Mouse (Mus musculus) urinary bladder, postnatal 36 days (tissue): ENCODE data around the gene Slc16a6.
A peak's percentile ranks its signal among the peaks of the same experiment; 100 is the strongest.

ENCODE experiments used
- DNase-seq, 2 experiments: peaks; one replicate each; pipeline ENCODE4 v3.0.0; 2022; ENCODE audit warnings: low spot score in 2 of 2, mixed read lengths in 1 of 2

Gene Slc16a6

DNA sequence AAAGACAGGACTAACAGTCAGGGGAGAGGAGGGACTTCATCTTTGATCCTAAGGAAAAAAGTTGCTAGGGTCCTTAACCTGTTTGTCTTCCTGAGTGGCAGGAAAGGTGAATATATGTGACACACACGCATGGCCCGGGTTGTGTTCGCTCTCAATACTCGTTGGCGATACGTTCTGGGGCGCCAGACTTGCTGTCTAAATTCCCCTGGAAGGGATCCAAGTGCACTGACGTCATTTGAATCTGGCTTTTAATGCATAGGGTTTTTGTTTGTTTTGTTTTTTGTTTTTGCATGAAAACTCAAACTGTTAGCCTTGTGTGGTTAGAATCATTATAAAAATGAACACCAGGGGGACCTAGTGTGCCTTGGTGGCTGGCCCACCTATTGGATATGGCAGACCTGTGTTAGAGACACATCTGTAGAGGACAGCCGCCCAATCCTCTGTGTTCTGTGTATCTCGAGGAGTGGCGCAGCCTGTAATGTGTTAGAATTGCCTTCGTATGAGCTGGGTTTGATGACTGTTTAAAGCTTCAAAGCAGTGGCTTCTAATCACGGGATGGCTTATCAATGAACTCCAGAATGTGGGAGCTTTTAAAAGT, 27.9 kb downstream of the Slc16a6 start:
- no peak for DNase-seq

DNA sequence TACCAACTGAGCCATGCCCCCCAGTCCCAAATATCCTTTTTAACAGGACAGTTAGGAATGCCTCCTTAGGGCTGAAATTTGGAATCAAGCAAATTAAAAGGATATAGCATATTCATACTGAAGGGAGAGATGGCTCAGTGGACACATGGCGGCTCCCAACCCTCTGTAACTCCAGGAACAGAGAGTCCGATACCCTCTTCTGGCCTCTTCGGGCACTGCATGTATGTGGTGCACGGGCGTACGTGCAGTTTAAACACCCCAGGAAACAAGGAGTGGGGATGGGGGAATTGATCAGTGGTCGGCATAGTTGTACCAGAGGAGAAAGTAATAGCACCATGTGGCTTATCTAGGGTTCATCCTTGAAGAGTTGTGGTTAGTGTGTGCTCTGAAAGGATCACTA, 28.8 kb downstream of the Slc16a6 start:
- no peak for DNase-seq

DNA sequence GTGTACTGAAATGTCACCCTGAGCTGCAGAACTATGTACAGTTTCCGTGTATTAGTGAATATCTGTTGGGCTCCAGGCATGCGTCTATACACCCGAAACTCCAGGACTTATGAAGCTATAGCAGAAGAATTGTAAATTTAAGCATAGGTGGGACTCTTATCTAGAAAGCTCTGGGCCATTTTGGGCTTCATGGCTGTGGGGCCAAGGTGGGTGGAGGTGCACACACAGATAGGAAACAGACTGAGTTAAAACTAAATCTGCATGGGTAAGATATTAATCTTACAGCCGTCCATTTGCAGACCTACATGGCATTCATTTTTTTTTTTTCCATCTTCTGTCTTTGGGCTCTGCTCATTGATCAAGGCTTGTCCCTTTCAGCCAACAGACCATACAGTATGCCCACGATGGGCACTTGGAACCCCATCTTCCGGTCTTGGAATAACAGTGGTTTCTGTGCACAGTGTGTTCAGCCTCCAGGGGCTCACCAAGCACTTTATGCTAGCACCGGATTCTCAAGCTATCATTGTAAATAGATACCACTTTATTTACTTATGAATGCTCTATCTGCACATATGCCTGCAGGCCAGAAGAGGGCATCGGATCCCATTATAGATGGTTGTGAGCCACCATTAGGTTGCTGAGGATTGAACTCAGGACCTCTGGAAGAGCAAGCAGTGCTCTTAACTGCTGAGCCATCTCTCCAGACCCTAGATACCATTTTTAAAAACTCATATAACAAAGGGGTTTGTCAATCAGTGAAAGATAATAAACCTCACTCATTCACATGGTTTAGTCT, 29.7 kb downstream of the Slc16a6 start:
- DNase-seq, result no peak

DNA sequence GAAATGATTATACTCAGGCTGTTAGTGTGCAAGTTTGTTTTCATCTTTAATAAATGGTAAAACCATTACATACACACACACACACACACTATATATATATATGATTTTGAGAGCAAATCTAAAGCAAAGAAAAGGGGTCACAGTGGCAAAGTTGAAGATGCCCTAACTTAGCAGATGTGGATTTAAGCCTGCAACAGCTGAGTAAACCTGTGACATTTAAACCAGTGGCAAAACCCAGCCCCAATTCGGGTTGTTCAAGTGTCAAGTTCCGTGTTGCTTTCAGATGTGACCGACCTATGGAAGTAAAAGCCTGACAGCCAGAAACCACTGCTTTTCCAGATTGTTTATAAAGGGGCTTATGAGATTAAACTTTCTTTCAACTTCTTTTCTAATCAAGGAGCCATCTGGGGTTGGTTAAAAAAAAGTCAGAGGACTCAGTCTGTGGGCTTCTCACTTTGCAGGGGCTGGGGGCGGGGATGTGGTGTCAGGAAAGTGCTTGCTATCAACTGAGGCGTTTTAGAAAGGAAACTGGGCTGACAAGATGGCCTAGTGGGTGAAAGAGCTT, 31.1 kb downstream of the Slc16a6 start:
- DNase-seq, result no peak

DNA sequence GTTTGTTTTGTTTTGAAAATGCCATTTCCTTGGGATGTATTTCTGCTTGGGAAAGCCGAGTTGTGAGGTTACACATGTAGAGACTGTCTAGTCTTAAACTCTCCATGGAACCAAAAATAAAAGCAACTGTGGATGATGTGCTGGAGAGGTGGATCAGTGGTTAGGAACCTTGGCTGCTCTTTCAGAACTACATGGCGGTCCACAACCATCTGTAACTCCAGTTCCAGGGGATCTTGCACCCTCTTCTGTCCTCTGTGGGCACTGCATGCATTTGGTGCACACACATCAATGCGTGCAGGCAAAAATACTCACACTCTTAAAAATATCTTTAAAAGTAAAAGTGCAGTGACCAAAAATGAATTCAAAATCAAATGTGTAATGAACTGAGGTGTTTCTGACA, 32.3 kb downstream of the Slc16a6 start:
- DNase-seq, result no peak

DNA sequence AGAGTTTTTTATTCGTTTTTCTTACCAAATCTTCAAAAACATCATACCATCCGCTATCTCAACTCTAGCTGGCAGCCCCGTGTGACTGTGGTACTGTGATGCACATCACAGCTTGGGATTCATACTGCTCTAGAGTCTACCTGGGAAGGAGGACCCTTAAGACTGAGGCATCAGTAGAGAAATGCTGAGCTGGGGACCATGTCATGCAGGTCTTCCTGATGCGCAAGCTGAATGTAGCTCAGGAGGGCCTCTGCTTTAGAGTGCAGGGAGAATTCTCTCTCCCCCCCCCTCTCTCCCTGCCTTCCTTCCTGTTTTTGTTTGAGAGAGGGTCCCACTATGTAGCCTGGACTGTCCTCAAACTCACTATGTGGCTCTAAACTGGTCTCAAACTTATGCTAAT, 32.8 kb downstream of the Slc16a6 start:
- no peak for DNase-seq

DNA sequence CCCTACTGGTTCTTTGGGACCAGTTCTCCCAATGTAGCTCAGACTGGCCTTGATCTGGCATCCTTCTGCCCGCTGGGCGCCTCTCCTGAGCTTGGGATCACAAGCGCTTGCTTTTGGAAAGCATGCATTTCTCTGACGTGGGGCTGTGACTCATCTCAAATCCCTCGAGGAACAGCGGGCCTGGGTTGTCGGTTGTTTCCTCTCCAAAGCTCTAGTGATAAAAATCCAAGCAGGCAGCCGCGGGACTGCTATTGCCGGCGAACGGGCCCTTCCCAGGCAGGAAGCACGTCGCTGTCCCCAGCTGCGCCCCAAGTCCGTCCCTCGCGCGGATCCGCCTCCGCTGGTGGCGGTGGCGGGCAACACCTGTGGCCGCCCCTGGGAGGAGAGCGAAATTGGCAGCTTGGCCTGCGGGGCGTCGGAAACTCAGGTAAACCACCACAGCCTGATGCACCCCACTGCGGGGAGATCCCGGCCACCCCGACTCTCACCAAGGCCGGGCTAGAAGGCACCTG, 33.5 kb downstream of the Slc16a6 start:
- DNase-seq, result peak; percentile 64 to 84

DNA sequence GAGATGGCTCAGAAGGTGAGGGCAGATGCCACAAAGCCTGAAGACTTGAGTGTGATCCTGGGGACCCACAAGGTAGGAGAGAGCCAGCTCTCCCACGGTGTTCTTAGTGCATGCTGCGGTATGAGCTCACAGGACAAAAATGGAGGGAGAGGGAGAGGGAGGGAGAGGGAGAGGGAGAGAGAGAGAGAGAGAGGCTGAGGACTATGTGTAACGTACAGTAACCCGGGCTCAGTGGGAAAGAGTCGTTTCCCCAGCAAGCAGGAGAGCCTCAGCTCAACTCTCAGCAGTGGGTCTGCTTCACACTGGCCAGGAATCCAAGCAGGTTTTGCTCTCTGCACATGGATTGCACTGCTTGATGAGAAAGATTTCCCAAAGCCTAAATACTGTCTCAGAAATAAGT, 34.2 kb downstream of the Slc16a6 start:
- DNase-seq, result no peak

DNA sequence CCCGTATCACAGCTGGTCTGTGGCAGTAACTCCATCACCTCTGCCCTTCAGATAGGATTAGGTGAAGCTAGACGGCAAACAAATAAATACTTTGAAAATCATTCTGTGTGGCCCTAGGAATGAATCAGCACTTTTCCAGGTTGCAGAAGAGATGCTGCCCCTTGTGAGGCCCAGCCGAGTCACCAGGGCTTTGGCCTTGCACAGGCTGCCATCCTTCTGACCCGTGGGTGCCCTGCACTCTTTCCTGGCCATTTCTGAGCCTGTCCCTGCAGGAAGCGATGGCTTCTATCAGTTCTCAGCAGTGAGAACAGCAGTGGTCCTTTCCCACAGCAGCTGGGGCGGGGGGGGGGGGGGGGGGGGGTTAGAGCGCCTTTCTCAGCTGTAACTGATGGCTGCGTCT, 36.5 kb downstream of the Slc16a6 start:
- DNase-seq, result no peak

DNA sequence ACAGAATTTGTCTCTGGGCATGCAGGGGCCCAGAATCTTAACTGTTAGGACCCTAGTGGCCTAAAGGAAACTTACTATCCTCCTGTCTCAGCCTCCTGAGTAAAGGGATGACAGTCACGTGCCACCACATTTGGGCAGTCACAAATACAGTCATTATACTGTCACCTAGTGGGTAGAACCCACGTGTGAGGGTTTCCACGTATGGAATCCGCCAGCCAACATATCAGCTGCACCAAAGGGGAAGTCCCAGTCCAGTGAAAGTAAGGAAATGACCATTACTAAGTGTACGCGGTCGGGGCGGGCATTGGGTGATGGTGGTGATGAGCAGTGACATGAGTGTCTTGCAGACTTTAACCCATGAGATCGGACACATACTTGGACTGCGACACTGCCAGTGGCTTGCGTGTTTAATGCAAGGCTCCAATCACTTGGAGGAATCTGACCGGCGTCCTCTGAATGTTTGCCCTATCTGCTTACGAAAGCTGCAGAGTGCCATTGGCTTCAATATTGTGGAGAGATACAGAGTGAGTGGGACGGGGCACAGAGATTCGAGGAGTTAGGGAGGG, 39.1 kb downstream of the Slc16a6 start:
- no peak for DNase-seq

DNA sequence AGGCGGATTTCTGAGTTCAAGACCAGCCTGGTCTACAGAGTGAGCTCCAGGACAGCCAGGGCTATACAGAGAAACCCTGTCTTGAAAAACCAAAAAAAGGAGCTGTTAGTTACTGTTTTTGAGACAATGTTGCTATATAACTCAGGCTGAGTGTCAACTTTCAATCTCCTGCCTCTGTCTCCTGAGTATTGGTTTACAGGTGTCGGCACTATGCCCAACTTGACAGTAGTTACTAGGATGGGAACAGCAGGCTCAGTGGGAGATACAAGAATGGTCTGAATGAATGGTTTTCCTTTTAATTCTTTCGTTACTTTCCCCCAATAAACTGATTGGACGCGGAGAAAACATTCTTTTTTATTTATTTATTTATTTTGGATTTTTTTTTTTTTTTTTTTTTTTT, 46.0 kb downstream of the Slc16a6 start:
- no peak for DNase-seq

DNA sequence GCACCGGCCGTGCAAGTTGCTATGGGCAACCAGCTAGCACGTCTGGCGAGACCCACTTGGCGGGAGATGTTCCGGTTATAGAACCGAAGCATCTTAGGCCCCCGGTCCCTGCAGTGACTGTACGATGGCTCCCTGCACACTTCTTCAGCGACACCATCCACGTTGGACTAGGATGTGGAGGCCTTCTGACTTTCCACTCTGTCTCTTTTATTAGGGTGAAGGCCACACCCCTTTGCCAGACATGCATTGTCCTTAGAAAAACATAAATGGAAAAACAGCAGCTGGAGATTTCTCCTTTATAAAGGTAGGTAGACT, 47.2 kb downstream of the Slc16a6 start:
- DNase-seq, result no peak

DNA sequence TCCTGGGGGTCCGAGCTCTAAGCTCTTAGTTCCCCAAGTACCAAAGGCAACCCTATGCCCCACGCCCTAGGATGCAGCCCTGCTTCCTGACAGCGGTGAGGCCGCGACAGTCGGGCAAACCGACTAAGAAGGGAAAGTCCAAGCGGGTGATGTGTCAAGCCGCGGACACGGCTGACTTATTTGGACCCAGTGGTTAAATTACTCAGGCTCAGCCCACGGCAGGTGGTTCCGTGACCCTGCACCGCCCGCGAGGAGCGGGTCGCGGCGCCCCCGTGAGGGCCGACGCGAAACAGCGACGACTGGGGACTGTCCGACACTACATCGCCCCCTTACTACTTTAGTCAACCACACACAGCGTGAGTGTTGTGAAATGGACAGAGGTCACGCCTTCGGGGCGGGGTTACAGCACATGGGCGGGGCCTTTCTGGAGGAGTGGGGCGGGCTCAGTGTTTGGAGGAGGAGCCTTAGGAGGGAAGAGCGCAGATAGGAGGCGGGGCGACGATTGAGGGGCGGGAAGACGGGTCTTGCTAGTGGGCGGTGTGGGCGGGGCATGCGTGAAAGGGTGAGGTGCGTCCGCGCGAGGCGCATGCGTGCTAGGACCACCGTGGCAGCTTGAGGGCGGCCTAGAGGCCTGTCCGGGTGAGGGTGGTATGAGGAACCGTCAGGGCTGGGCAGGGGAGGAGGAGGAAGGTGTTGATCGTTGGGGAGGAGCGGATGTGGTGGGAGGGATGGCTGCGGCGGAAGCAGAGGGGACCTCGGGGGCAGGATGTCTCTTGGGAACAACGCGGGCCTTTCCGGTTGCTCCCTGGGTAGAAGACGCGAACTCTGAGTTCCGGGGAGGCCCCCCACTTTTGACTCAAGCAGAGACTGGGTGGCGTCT, 47.8 kb downstream of the Slc16a6 start, which contains the start of gene Amz2:
Amz2 (plus strand) TSS at position 555 of the 880 bp plus-strand sequence.
- DNase-seq, result peak; percentile 99

DNA sequence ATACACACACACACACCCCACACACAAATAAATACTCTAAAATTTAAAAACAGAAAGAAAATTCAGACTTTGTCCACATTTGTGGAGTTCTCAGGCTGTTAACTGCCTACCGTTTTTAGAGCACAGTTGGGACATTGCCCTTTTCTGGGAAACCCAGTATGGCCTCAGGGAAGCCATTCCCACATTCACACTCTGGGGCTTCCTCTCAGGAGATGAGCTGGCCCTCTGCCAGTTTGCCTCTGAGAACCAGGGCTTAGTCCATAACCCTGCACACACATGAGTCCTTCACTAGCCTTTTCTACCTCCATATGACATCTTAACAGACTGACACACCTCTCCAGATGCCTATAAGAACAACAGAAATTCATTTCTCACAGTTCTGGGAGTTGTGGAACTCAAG, 50.1 kb downstream of the Slc16a6 start:
- no peak for DNase-seq

DNA sequence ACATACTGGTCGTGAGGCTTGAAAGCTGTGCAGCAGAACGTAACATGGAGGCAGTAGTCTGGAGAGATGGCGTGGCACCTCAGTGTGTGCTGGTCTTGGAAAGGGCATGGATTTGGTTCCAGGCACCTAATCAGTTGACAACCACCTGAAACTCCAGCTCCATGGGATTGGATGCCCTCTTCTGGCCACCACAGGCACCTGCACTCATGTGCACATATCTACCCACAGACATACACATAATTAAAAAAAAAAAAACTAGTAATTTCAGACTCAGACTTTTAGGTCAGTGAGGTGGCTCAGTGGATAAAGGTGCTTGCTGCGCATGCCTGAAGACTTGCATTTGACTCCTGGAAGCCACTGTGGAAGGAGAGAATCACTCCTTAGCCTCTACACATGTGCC, 51.1 kb downstream of the Slc16a6 start:
- no peak for DNase-seq

DNA sequence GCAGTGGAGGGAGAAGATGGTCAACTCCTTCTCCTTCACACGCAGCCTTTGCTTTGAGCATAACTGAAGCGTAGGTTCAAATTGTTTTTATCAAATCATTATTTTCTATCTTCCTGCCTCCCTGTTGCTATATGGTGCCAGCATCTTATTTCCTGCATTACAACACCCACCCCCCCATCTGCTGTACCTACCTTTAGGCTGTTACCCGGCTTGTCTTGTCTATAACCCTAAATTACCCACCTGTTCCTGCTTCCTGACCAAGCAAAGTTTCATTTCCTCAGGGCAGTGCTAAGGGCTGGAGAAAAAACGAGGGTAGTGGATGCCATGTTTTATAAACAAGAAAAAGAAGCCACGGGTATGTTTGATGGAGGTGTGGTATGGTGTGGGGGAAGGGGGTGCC, 52.2 kb downstream of the Slc16a6 start:
- DNase-seq, result no peak

DNA sequence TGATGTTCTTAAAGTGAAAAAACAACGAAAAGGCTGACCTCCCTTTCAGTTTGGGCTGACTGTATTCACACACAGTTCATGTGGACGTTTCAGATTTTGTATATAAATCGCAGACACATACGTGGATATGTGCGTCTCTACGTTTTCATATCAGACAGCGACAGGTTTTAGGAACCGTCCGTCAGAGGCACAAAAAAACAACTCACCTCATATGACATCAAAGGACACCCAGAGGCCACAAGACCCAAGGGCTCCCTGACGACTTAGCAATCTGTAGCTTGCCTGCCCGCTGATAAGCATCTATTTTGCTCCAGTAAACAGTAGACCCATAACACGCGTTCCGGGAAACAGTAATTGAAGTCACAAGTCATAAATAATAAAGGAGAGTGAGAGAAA, 52.8 kb downstream of the Slc16a6 start:
- DNase-seq, result no peak

DNA sequence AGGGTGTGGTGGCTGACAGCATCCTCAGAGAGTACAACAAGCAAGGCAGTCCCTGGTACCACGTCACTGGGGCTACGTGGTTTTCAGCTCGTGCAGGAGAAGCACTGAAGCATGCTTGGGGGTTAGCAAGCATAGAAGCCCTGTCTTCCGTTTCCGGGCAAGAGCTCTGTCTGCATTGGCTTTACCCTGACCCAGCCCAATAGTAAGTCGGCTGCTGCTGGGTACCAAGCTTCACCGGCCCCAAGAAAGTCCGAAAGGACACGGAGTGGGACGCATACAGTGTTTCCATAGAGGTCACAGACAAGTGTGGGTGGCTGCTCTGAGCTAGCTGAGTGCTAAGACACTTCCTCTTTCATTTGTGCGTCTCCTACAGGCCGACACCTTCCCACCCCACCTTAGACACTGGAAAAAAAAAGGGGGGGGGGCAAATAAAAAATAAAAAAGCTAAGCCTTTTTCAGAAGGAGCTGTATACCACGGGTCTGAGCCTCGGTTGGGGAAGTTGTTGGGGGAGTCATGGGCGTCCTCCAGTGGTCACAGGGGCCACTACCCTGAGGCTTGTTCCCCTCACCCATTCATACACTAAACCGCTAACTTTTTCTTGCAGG, 53.3 kb downstream of the Slc16a6 start:
- no peak for DNase-seq

DNA sequence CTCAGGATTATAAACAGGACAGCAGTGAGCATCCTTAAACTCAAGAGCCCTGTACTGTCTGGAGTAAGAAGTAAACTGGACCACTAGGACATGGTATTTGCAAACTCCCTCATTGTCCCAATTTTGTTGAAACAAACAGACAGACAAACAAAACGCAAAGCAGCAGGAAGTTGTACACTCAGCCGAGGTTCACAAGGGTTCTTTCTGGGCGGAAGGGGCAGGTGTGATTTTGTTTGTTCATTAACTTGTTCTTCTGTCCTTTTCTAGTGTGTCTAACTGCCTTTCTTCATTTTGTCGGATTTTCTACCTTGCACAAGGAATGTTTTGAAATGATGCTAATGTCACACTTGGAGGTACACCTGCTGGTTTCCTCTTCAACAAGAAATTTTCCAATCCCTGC, 53.9 kb downstream of the Slc16a6 start:
- DNase-seq, result no peak

DNA sequence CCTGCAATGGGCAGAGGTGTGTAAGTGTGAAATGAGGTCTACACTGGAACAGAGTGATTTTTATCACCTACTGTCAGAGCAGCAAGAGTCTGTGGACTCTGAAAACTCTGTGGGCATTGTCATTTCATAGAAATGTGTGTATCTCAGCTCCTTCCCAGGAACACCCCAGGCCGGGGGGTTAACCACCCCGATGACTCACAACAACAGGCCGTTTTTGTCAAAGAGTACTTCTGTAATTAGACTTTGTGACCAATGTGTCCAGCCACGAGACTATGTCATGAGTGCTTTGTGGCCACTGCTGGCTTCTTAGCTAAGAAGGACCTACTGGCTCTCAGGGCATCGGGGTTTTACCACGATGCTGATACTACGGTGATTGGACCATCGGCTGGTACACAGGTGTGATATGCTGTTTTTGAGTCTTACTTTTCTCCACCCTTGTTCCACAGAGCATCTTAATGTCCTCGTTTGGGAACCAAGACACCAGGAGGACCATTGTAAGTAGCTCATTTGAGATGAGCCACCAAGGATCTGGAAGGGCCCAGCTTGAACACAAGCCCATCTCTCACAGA, 55.8 kb downstream of the Slc16a6 start:
- no peak for DNase-seq
